Mouse (Mus musculus) CH12.LX (cell line): Measurements from ENCODE around the gene Crat. TPM values are rescaled to one million over a fixed set of nuclear protein-coding genes. Genes with fewer than 3 reads are reported as not detected.

Source experiments
- DNase-seq: peaks from one replicate; pipeline ENCODE4 v3.0.0-alpha.2; 2013; ENCODE audit errors: extremely low read depth
- H3K27ac ChIP-seq: 2 replicates; pipeline ENCODE4 v1.5.1; 2012; ENCODE audit warnings: low read depth, mild to moderate bottlenecking, control low read depth, moderate library complexity; ENCODE audit not compliant: insufficient read depth
- H3K27me3 ChIP-seq: replicated peaks from 2 replicates; pipeline ENCODE3; 2012; ENCODE audit warnings: inconsistent platforms
- H3K36me3 ChIP-seq, 2 experiments: replicated peaks in 1 of 2; 2 replicates each; pipeline versions ENCODE3 to v1.6.1; 2012; ENCODE audit warnings: inconsistent platforms in 1 of 2, low read length in 1 of 2, mild to moderate bottlenecking in 1 of 2, mixed read lengths in 1 of 2, moderate library complexity in 1 of 2; ENCODE audit not compliant: control insufficient read depth in 1 of 2, insufficient read depth in 1 of 2
- H3K4me1 ChIP-seq, 2 experiments: 2 replicates each; pipeline ENCODE4 v1.6.1; 2012; ENCODE audit warnings: inconsistent platforms in 1 of 2, moderate library complexity in 1 of 2; ENCODE audit not compliant: insufficient read depth in 2 of 2, control insufficient read depth in 1 of 2
- H3K4me2 ChIP-seq: 2 replicates; pipeline ENCODE4 v1.6.1; 2012; ENCODE audit warnings: low read depth, mild to moderate bottlenecking, control low read depth; ENCODE audit not compliant: poor library complexity, insufficient read depth, severe bottlenecking
- H3K4me3 ChIP-seq, 3 experiments: fragments of 150-350 bp in 1 of 3; sonication (generic) in 1 of 3; replicated peaks in 1 of 3; 2 replicates each; pipeline versions ENCODE3 to v1.5.1; 2011 to 2012; ENCODE audit warnings: low read depth in 2 of 3, low read length in 2 of 3, mild to moderate bottlenecking in 2 of 3, moderate library complexity in 2 of 3, control low read depth in 1 of 3, improper control_type of control experiment in 1 of 3, inconsistent platforms in 1 of 3, mixed read lengths in 1 of 3; ENCODE audit not compliant: poor library complexity in 1 of 3
- H3K79me2 ChIP-seq: replicated peaks from 2 replicates; pipeline ENCODE4 v1.6.1; 2012; ENCODE audit warnings: mild to moderate bottlenecking, moderate library complexity; ENCODE audit not compliant: control insufficient read depth, poor library complexity, insufficient read depth, severe bottlenecking; ENCODE audit errors: extremely low read depth
- H3K9ac ChIP-seq: 2 replicates; pipeline ENCODE4 v1.6.1; 2012; ENCODE audit warnings: low read depth, mild to moderate bottlenecking, control low read depth, moderate library complexity; ENCODE audit not compliant: insufficient read depth
- H3K9me3 ChIP-seq: replicated peaks from 2 replicates; pipeline ENCODE3; 2012; ENCODE audit warnings: low read length, inconsistent platforms, mixed read lengths
- BHLHE40 ChIP-seq: IDR thresholded peaks from 2 replicates; pipeline ENCODE4 v1.6.1; 2011; ENCODE audit warnings: mild to moderate bottlenecking, low read depth, low read length, improper control_type of control experiment
- CHD2 ChIP-seq: IDR thresholded peaks from 2 replicates; pipeline ENCODE4 v1.6.1; 2011; ENCODE audit warnings: low read length, improper control_type of control experiment
- E2F4 ChIP-seq: IDR thresholded peaks from 2 replicates; pipeline ENCODE4 v1.6.1; 2011; ENCODE audit warnings: low read depth, low read length, improper control_type of control experiment; ENCODE audit not compliant: insufficient replicate concordance
- ELF1 ChIP-seq: IDR thresholded peaks from 2 replicates; pipeline ENCODE4 v1.6.1; 2014; ENCODE audit warnings: low read depth, mild to moderate bottlenecking, inconsistent platforms, low read length, improper control_type of control experiment
- EP300 ChIP-seq: IDR thresholded peaks from 2 replicates; pipeline ENCODE4 v1.6.1; 2011; ENCODE audit warnings: low read length, improper control_type of control experiment
- JUN ChIP-seq: IDR thresholded peaks from 2 replicates; pipeline ENCODE4 v1.6.1; 2011; ENCODE audit warnings: low read depth, mild to moderate bottlenecking, low read length, improper control_type of control experiment, moderate library complexity; ENCODE audit not compliant: insufficient read depth
- JUND ChIP-seq: conservative IDR thresholded peaks from 2 replicates; pipeline ENCODE4 v1.6.1; 2011; ENCODE audit warnings: low read depth, low read length, improper control_type of control experiment
- KAT2A ChIP-seq: IDR thresholded peaks from 2 replicates; pipeline ENCODE4 v1.6.1; 2012; ENCODE audit warnings: low read length, improper control_type of control experiment, inconsistent platforms; ENCODE audit not compliant: insufficient replicate concordance
- MEF2A ChIP-seq: IDR thresholded peaks from 2 replicates; pipeline ENCODE4 v1.6.1; 2014; ENCODE audit warnings: low read depth, mild to moderate bottlenecking, inconsistent platforms, low read length, improper control_type of control experiment, borderline replicate concordance
- NELFE ChIP-seq: IDR thresholded peaks from 2 replicates; pipeline ENCODE4 v1.6.1; 2011; ENCODE audit warnings: low read depth, low read length, improper control_type of control experiment
- NRF1 ChIP-seq: IDR thresholded peaks from 2 replicates; pipeline ENCODE4 v1.6.1; 2014; ENCODE audit warnings: low read depth, mild to moderate bottlenecking, inconsistent platforms, low read length, improper control_type of control experiment, moderate library complexity
- PAX5 ChIP-seq: IDR thresholded peaks from 2 replicates; pipeline ENCODE4 v1.6.1; 2012; ENCODE audit warnings: low read length, inconsistent platforms, mixed read lengths
- RAD21 ChIP-seq: IDR thresholded peaks from 2 replicates; pipeline ENCODE4 v1.6.1; 2011; ENCODE audit warnings: low read depth, mild to moderate bottlenecking, low read length, improper control_type of control experiment, moderate library complexity
- RCOR1 ChIP-seq: conservative IDR thresholded peaks from 2 replicates; pipeline ENCODE4 v1.6.1; 2012; ENCODE audit warnings: low read depth, mild to moderate bottlenecking, inconsistent platforms, low read length, improper control_type of control experiment
- TBP ChIP-seq: conservative IDR thresholded peaks from 2 replicates; pipeline ENCODE4 v1.6.1; 2011; ENCODE audit warnings: low read depth, low read length, improper control_type of control experiment
- UBTF ChIP-seq: IDR thresholded peaks from 2 replicates; pipeline ENCODE4 v1.6.1; 2012; ENCODE audit warnings: low read depth, mild to moderate bottlenecking, inconsistent platforms, low read length, improper control_type of control experiment, moderate library complexity
- USF1 ChIP-seq: IDR thresholded peaks from 2 replicates; pipeline ENCODE4 v1.6.1; 2014; ENCODE audit warnings: low read depth, mild to moderate bottlenecking, inconsistent platforms, low read length, improper control_type of control experiment
- USF2 ChIP-seq: conservative IDR thresholded peaks from 2 replicates; pipeline ENCODE4 v1.6.1; 2011; ENCODE audit warnings: low read depth, low read length, improper control_type of control experiment
- ZKSCAN1 ChIP-seq: IDR thresholded peaks from 2 replicates; pipeline ENCODE4 v1.6.1; 2012; ENCODE audit warnings: low read depth, inconsistent platforms, low read length, improper control_type of control experiment, borderline replicate concordance
- ZMIZ1 ChIP-seq: IDR thresholded peaks from 2 replicates; pipeline ENCODE4 v1.6.1; 2012; ENCODE audit warnings: low read depth, mild to moderate bottlenecking, inconsistent platforms, low read length, improper control_type of control experiment
- ZNF384 ChIP-seq: IDR thresholded peaks from 2 replicates; pipeline ENCODE4 v1.6.1; 2012; ENCODE audit warnings: low read depth, low read length, improper control_type of control experiment, inconsistent platforms
- dilution Hi-C: fragments of 300-500 bp; cut with MboI; formaldehyde crosslinking; loops from 2 replicates; pipeline ENCODE4 v1.14.3; 2020; ENCODE audit warnings: low sequenced_read_pairs; ENCODE audit not compliant: extremely low pct_unique_long_range_greater_than_20kb, extremely low pct_ligation_motif_present
- in situ Hi-C: fragments of 300-500 bp; cut with MboI; formaldehyde crosslinking; loops from 3 replicates; pipeline ENCODE4 v1.14.3; 2019; ENCODE audit warnings: low sequenced_read_pairs, low pct_ligation_motif_present, low pct_unique_long_range_greater_than_20kb, mixed read lengths
- polyA plus RNA-seq: library from polyadenylated mRNA; unstranded; fragments of >175 nt; gene quantifications from 2 replicates; pipeline ENCODE4 v1.2.1, GENCODE M21; 2012; ENCODE audit warnings: low read depth; ENCODE audit not compliant: insufficient read length
- total RNA-seq, 2 experiments: library from RNA; depleted of rRNA; stranded (reverse); fragments of 300-350 nt in 1 of 2; fragments of >200 nt in 1 of 2; gene quantifications; 2 replicates each; pipeline ENCODE4 v1.2.3; 2012 to 2014

The Crat gene
- total and polyA plus RNA-seq, 3 experiments: 1.7 to 4.5 (median 4.2) TPM

DNA sequence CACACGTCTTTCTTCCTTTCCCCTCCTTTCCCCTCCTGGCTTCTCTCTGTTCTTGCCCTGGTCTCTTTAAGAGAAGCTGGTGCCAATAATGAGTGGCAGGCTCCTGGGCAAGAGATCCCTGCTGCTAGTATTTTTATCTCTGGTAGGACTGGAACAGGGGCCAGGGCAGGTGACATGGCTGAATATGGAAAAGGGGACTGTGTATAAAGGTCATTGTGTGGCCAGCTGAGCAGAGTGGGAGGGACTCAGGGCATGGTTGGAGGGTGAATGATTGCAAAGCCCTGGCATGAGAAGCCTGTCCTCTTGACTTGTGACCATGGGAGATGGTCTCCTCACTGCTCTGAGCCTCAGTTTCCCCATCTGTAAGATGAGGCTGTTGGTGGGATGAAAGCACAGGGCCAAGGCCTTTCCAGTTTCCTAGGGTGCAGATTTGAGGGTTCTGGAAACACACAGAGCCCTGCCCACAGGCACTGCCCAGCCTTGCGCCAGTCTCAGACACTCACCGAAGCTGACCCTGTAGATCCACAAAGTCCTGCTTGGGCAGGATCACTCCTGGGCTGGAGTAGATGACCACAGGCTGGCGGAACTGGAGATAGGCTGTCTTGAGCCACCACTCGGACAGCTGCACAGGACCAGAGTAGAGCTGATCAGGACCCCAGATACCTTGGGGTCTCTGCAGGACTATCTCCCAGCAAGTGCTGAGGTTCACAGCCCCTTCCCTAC lies 6.0 kb downstream of the Crat start:
- Histone ChIP-seq H3K4me1 (peaks cover 16 to 33% of the 10 kb centered on the region in 2 experiments), H3K9me3 (no peaks in the 10 kb centered on the region), H3K4me2 (no peak overlapping the region), H3K79me2 (no peaks in the 10 kb centered on the region), H3K4me3 (no peak overlapping the region), H3K9ac (no peak overlapping the region), H3K27ac (no peak overlapping the region), H3K36me3 (peaks cover 0 to 10% of the 10 kb centered on the region in 2 experiments), H3K27me3 (peaks cover 10% of the 10 kb centered on the region)
- dilution Hi-C loops (no loop called here), in situ Hi-C loops (no loop called here)
- no peak for DNase-seq
- TF ChIP-seq BHLHE40: no peak
- no peak for TF ChIP-seq ZKSCAN1
- no peak for TF ChIP-seq RCOR1
- TF ChIP-seq NRF1: no peak
- TF ChIP-seq USF2: no peak
- TF ChIP-seq ZMIZ1: no peak
- no peak for TF ChIP-seq USF1

DNA sequence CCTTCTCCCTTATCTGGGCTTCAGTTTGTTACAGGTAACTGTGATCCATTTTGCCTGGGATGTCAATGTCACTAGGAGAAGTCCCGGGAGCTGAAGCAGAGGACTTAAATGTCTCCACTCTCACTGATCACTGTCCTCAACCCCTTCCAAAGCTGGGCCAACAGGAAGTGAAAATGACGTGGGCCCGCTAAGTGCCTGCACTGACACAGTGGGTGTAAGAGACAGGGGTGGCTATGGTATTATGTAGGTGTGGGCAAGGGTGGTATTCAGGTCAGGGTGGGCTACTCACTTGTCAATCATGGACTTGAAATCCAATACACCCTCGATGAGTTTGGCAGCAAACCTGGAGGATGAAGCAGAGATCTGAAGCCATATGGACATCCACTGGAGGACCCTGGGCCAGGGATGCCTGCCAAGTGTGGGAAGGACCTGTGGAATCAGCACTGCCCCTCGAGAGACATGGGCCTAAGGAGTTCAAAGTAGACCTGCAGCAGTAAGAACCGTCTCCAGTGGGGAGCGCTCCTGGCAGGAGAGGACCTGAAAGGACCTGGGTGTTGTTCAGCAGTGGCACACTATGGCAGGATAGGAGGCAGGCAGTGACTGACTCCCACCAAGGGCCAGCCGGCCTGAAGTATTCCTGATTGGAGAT lies 7.0 kb downstream of the Crat start:
- no peak for TF ChIP-seq NELFE
- TF ChIP-seq BHLHE40: no peak
- TF ChIP-seq RAD21: no peak
- no peak for TF ChIP-seq KAT2A
- no peak for TF ChIP-seq PAX5
- no peak for TF ChIP-seq ZNF384
- no peak for TF ChIP-seq ELF1
- no peak for TF ChIP-seq CHD2
- no peak for TF ChIP-seq EP300
- no peak for TF ChIP-seq JUND
- no peak for TF ChIP-seq MEF2A
- TF ChIP-seq UBTF: no peak
- no peak for TF ChIP-seq JUN
- TF ChIP-seq TBP: no peak
- TF ChIP-seq E2F4: no peak
- TF ChIP-seq USF1: no peak
- TF ChIP-seq, all 38 proteins: peak for 0
- dilution Hi-C loops: no loop called here
- DNase-seq: no peak
- Histone ChIP-seq H3K4me2 (no peak overlapping the region), H3K27ac (no peak overlapping the region), H3K4me3 (no peak overlapping the region), H3K79me2 (no peaks in the 10 kb centered on the region), H3K9ac (no peak overlapping the region), H3K9me3 (no peaks in the 10 kb centered on the region), H3K36me3 (peaks cover 3 to 16% of the 10 kb centered on the region in 2 experiments), H3K27me3 (no peaks in the 10 kb centered on the region), H3K4me1 (peaks cover 16 to 33% of the 10 kb centered on the region in 2 experiments)
- in situ Hi-C loops: no loop called here
